8 mouse cellular contexts compared by ENCODE assay signal in the genomic region with DNA sequence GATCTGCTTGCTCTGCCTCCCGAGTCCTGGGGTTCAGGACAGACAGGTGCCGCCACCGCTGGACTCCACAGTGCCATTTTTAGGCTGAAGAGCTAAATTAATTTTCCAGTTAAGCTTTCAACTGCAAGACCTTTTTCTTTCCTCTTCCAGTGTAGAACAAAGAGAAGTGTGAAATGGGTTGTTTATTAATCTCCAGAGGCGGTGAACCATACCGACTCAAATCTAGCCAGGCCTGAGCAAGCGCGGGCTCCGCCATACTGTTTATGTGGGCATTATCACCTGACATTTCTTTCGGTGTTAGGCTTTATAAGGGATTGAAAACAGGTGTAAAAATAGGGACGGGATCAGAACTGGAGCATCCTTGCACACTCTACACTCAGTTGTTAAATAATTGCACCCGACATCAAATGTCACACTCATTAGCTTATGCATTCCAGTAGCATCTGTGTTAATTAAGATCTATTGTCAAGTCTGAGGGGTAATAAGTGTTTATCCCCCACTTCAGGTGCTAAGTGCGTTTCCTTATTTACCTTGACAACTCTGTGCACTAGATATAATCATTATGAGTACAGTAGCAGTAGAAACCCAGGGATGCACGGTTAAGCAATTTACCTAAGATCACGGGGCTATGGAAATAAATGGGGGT. TPM values are rescaled to one million over a fixed set of nuclear protein-coding genes. Genes with fewer than 3 reads are reported as not detected.
DNase-seq lines count a peak whose midpoint lies in the region; ATAC-seq lines count a peak whose summit lies in the region.

No protein-coding gene starts in this region.

- peaks cover 58% of the 10 kb centered on the region for H3K4me1 ChIP-seq in heart, embryonic 13.5 days
- peaks cover 25% of the 10 kb centered on the region for H3K4me1 ChIP-seq in embryonic facial prominence, embryonic 13.5 days
- H3K4me1 ChIP-seq in midbrain, embryonic 16.5 days (ENCODE audit: control insufficient read depth, insufficient read depth, low read length) = peaks cover 29% of the 10 kb centered on the region

- ATAC-seq in heart, embryonic 13.5 days (ENCODE audit: extremely low read depth, insufficient number of reproducible peaks, low FRiP score, low TSS enrichment) = no peak
- ATAC-seq in embryonic facial prominence, embryonic 13.5 days (ENCODE audit: insufficient number of reproducible peaks, insufficient read depth, low FRiP score, low TSS enrichment, low read depth) = no peak
- ATAC-seq in midbrain, embryonic 16.5 days = no peak

- H3K9ac ChIP-seq in heart, embryonic 13.5 days = peak overlapping the region; percentile 98
- H3K9ac ChIP-seq in embryonic facial prominence, embryonic 13.5 days = peak overlapping the region; percentile 87
- peak overlapping the region; percentile 96 for H3K9ac ChIP-seq in midbrain, embryonic 16.5 days (ENCODE audit: low read depth, low read length)

- no peaks in the 10 kb centered on the region for H3K9me3 ChIP-seq in heart, embryonic 13.5 days
- no peaks in the 10 kb centered on the region for H3K9me3 ChIP-seq in embryonic facial prominence, embryonic 13.5 days
- H3K9me3 ChIP-seq in midbrain, embryonic 16.5 days (replicated peaks; ENCODE audit: control insufficient read depth, low read length, poor library complexity, severe bottlenecking) = no peaks in the 10 kb centered on the region

- no peaks in the 10 kb centered on the region; the same call in 1 of the 2 replicates for H3K36me3 ChIP-seq in heart, embryonic 13.5 days
- no peaks in the 10 kb centered on the region for H3K36me3 ChIP-seq in embryonic facial prominence, embryonic 13.5 days
- H3K36me3 ChIP-seq in midbrain, embryonic 16.5 days (ENCODE audit: control insufficient read depth, insufficient read depth, low read length) = no peaks in the 10 kb centered on the region

- H3K27ac ChIP-seq in heart, embryonic 13.5 days (replicated peaks) = 0 out of 2 replicates have a peak overlapping the region, but pooled peaks have one; percentile 53
- H3K27ac ChIP-seq in embryonic facial prominence, embryonic 13.5 days = no peak overlapping the region
- H3K27ac ChIP-seq in midbrain, embryonic 16.5 days (ENCODE audit: low read length) = no peak overlapping the region

- 75% methylated on average over 14 of the region's 14 CpGs for WGBS in heart, embryonic 13.5 days
- 77% methylated on average over 14 of the region's 14 CpGs for WGBS in embryonic facial prominence, embryonic 13.5 days
- 64% methylated on average over 14 of the region's 14 CpGs for WGBS in midbrain, embryonic 16.5 days

- peak overlapping the region; percentile 97 for H3K4me3 ChIP-seq in heart, embryonic 13.5 days
- H3K4me3 ChIP-seq in embryonic facial prominence, embryonic 13.5 days = peak overlapping the region; percentile 92
- H3K4me3 ChIP-seq in midbrain, embryonic 16.5 days (ENCODE audit: low read depth, low read length) = peak overlapping the region; percentile 98

- no peak for DNase-seq in heart, adult 9 months (ENCODE audit: low spot score in 2 of 2)
- peak; percentile 82 for DNase-seq in kidney, adult 9 months
- DNase-seq in frontal cortex, postnatal 10 days (ENCODE audit: low spot score in 2 of 2) = no peak
- DNase-seq in thymus, postnatal 4 days = no peak
- DNase-seq in T-cell, adult 2 months (ENCODE audit: low spot score) = no peak

- H3K4me2 ChIP-seq in heart, embryonic 13.5 days = peak overlapping the region; percentile 77
- peak overlapping the region; percentile 83 for H3K4me2 ChIP-seq in embryonic facial prominence, embryonic 13.5 days
- H3K4me2 ChIP-seq in midbrain, embryonic 16.5 days (ENCODE audit: low read length) = peak overlapping the region; percentile 59

- H3K27me3 ChIP-seq in heart, embryonic 13.5 days (replicated peaks) = no peaks in the 10 kb centered on the region
- no peaks in the 10 kb centered on the region for H3K27me3 ChIP-seq in embryonic facial prominence, embryonic 13.5 days
- H3K27me3 ChIP-seq in midbrain, embryonic 16.5 days (ENCODE audit: control insufficient read depth, insufficient read depth, low read depth, low read length) = no peaks in the 10 kb centered on the region

RNA-seq across cellular contexts. Expression of a gene that starts 1.6 kb away (rescaled TPM):
- polyA plus RNA-seq in heart, embryonic 13.5 days (2015; fragmentation: Nextera tagmentation; extraction: Ambion mirVana) = 4.6 and 5.0 TPM in 2 replicates
- polyA plus RNA-seq in embryonic facial prominence, embryonic 13.5 days (2015; fragmentation: Nextera tagmentation; extraction: Ambion mirVana) = 4.3 and 6.0 TPM in 2 replicates
- polyA plus RNA-seq in midbrain, embryonic 16.5 days (2015; fragmentation: Nextera tagmentation; extraction: Ambion mirVana) = 6.6 and 7.0 TPM in 2 replicates

RNA-seq across cellular contexts. Expression of a gene that starts 48.5 kb away (rescaled TPM):
- polyA plus RNA-seq in heart, embryonic 13.5 days (2015; fragmentation: Nextera tagmentation; extraction: Ambion mirVana) = 20.3 and 20.5 TPM in 2 replicates
- 25.6 and 27.3 TPM in 2 replicates for polyA plus RNA-seq in embryonic facial prominence, embryonic 13.5 days (2015; fragmentation: Nextera tagmentation; extraction: Ambion mirVana)
- 37.6 and 38.2 TPM in 2 replicates for polyA plus RNA-seq in midbrain, embryonic 16.5 days (2015; fragmentation: Nextera tagmentation; extraction: Ambion mirVana)
